In genomic region chr13:23425505-23425904, GRCm38 (mm10) we compare ENCODE assay signal across 7 mouse cellular contexts. TPM values are rescaled to one million over a fixed set of nuclear protein-coding genes. Genes with fewer than 3 reads are reported as not detected.
DNase-seq lines count a peak whose midpoint lies in the region; ATAC-seq and TF ChIP-seq lines count a peak whose summit lies in the region.

No protein-coding gene starts in this region.

- no peaks in the 10 kb centered on the region for H3K9me3 ChIP-seq in ES-Bruce4 (replicated peaks; ENCODE audit: control insufficient read depth, insufficient read depth, low read length, poor library complexity, severe bottlenecking)
- H3K9me3 ChIP-seq in heart, embryonic 12.5 days (replicated peaks): no peaks in the 10 kb centered on the region
- H3K9me3 ChIP-seq in stomach, embryonic 14.5 days (ENCODE audit: control insufficient read depth, low read depth, low read length): no peaks in the 10 kb centered on the region

- no peaks in the 10 kb centered on the region for H3K27me3 ChIP-seq in ES-Bruce4 (ENCODE audit: control insufficient read depth, insufficient read depth, low read length, poor library complexity, severe bottlenecking)
- H3K27me3 ChIP-seq in heart, embryonic 12.5 days (replicated peaks): no peaks in the 10 kb centered on the region
- H3K27me3 ChIP-seq in stomach, embryonic 14.5 days (ENCODE audit: control insufficient read depth, insufficient read depth, low read length): no peaks in the 10 kb centered on the region

- H3K27ac ChIP-seq in ES-Bruce4 (ENCODE audit: insufficient read depth, low read length): no peak overlapping the region
- H3K27ac ChIP-seq in heart, embryonic 12.5 days (ENCODE audit: poor library complexity, severe bottlenecking): no peak overlapping the region
- no peak overlapping the region for H3K27ac ChIP-seq in stomach, embryonic 14.5 days (ENCODE audit: low read length)

- peaks cover 14% of the 10 kb centered on the region for H3K36me3 ChIP-seq in ES-Bruce4 (ENCODE audit: control insufficient read depth, insufficient read depth, low read length, poor library complexity, severe bottlenecking)
- peaks cover 20% of the 10 kb centered on the region for H3K36me3 ChIP-seq in heart, embryonic 12.5 days
- peaks cover 20% of the 10 kb centered on the region for H3K36me3 ChIP-seq in stomach, embryonic 14.5 days (ENCODE audit: control insufficient read depth, insufficient read depth, low read length)

- TF ChIP-seq CTCF in ES-Bruce4 (IDR thresholded peaks at IDR 0.05; ENCODE audit: low read depth, low read length): no peak

- 4% methylated on average over 9 of the region's 9 CpGs for WGBS in heart, embryonic 12.5 days
- WGBS in stomach, embryonic 14.5 days: 7% methylated on average over 9 of the region's 9 CpGs

- TF ChIP-seq EP300 in ES-Bruce4 (IDR thresholded peaks at IDR 0.05; ENCODE audit: insufficient read depth, low read depth, low read length): no peak

- no peak for ATAC-seq in heart, embryonic 12.5 days (ENCODE audit: insufficient number of reproducible peaks, low FRiP score)
- ATAC-seq in stomach, embryonic 14.5 days (ENCODE audit: insufficient number of reproducible peaks, insufficient read depth, low FRiP score, low read depth): no peak

- peak overlapping the region; percentile 72 for H3K4me2 ChIP-seq in heart, embryonic 12.5 days
- H3K4me2 ChIP-seq in stomach, embryonic 14.5 days (replicated peaks; ENCODE audit: low read depth, low read length): peak overlapping the region; percentile 62; the same call in 1 of the 2 replicates

- 0 out of 2 replicates have a peak overlapping the region, but pooled peaks have one; percentile 31 for H3K9ac ChIP-seq in ES-Bruce4 (ENCODE audit: low read depth, poor library complexity, severe bottlenecking)
- no peak overlapping the region for H3K9ac ChIP-seq in heart, embryonic 12.5 days
- no peak overlapping the region for H3K9ac ChIP-seq in stomach, embryonic 14.5 days (replicated peaks; ENCODE audit: low read depth, low read length)

- DNase-seq in B cell, adult 2 months: peak; percentile 70 to 74
- peak; percentile 73 for DNase-seq in cerebellum, adult 9-11 months
- peak; percentile 57 to 79 for DNase-seq in kidney, postnatal 25 days
- DNase-seq in lung, postnatal 10 days: peak; percentile 67

- no peaks in the 10 kb centered on the region for H3K4me1 ChIP-seq in ES-Bruce4 (ENCODE audit: control insufficient read depth, insufficient read depth, low read length)
- H3K4me1 ChIP-seq in heart, embryonic 12.5 days (replicated peaks): peaks cover 28% of the 10 kb centered on the region
- H3K4me1 ChIP-seq in stomach, embryonic 14.5 days (ENCODE audit: control insufficient read depth, insufficient read depth, low read length): peaks cover 3% of the 10 kb centered on the region; the same call in 1 of the 2 replicates

- H3K4me3 ChIP-seq in ES-Bruce4 (ENCODE audit: low read depth, low read length): peak overlapping the region; percentile 54
- no peak overlapping the region for H3K4me3 ChIP-seq in heart, embryonic 12.5 days
- no peak overlapping the region; the same call in 1 of the 2 replicates for H3K4me3 ChIP-seq in stomach, embryonic 14.5 days (ENCODE audit: low read depth, low read length)

- no peak for TF ChIP-seq POLR2A in ES-Bruce4 (IDR thresholded peaks at IDR 0.05; ENCODE audit: insufficient read depth, low read length)

RNA-seq across cellular contexts. Expression of gene Abt1, which starts 1.8 kb away (rescaled TPM):
- polyA plus RNA-seq in ES-Bruce4 (2011; ENCODE audit: insufficient read depth, insufficient read length, low read depth, missing spikeins): 10.0 and 10.3 TPM in 2 replicates
- polyA plus RNA-seq in heart, embryonic 12.5 days (2016; fragmentation: Nextera tagmentation; extraction: Ambion mirVana): 8.1 and 8.9 TPM in 2 replicates
- 12.0 and 12.4 TPM in 2 replicates for polyA plus RNA-seq in stomach, embryonic 14.5 days (2014; fragmentation: Nextera tagmentation; extraction: Ambion mirVana)

RNA-seq across cellular contexts. Expression of gene Btn1a1, which starts 40.2 kb away (rescaled TPM):
- 0.40 and 0.46 TPM in 2 replicates for polyA plus RNA-seq in ES-Bruce4 (2011; ENCODE audit: insufficient read depth, insufficient read length, low read depth, missing spikeins)
- polyA plus RNA-seq in heart, embryonic 12.5 days (2016; fragmentation: Nextera tagmentation; extraction: Ambion mirVana): 2.6 and 2.9 TPM in 2 replicates
- polyA plus RNA-seq in stomach, embryonic 14.5 days (2014; fragmentation: Nextera tagmentation; extraction: Ambion mirVana): 0.17 TPM in 1 of 2 replicates, not detected in the other

RNA-seq across cellular contexts. Expression of gene Zfp322a, which starts 56.5 kb away (rescaled TPM):
- 47.3 and 52.8 TPM in 2 replicates for polyA plus RNA-seq in ES-Bruce4 (2011; ENCODE audit: insufficient read depth, insufficient read length, low read depth, missing spikeins)
- polyA plus RNA-seq in heart, embryonic 12.5 days (2016; fragmentation: Nextera tagmentation; extraction: Ambion mirVana): 43.0 and 46.7 TPM in 2 replicates
- polyA plus RNA-seq in stomach, embryonic 14.5 days (2014; fragmentation: Nextera tagmentation; extraction: Ambion mirVana): 44.3 and 49.8 TPM in 2 replicates
